Mouse (Mus musculus) hematopoietic multipotent progenitor cell, adult 10-12 weeks (in vitro differentiated cells): ENCODE measurements around the gene Slc7a15. TPM values are rescaled to one million over a fixed set of nuclear protein-coding genes. Genes with fewer than 3 reads are reported as not detected.

ENCODE experiments used
- polyA plus RNA-seq: library from polyadenylated mRNA; stranded (reverse); fragments of >175 nt; gene quantifications from 2 replicates; pipeline ENCODE4 v1.2.3, GENCODE M21; 2012; ENCODE audit warnings: low replicate concordance

Slc7a15 gene
- not detected in 2 replicates for polyA plus RNA-seq

DNA sequence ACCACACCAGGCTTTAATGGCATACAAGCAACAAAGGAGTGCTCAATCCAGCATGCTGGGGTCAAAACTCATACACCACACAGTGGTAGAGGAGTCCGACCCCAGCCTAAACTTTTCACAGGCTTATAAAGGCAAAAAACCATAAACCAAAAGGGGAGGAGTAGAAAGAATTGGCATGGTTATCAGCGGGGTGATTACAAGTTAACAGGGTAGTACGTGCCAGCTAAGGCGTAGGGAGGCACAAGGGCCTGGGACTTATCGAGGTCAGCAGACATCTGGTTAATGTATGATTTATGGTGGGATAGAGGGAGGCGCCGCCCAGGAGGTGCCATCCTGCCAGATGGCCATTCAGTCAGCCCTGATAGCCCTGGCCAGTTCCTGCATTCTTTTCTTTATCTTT, at the start of gene Slc7a15:
Slc7a15 (minus strand) TSS at position 101 of the 400 bp plus-strand sequence.

DNA sequence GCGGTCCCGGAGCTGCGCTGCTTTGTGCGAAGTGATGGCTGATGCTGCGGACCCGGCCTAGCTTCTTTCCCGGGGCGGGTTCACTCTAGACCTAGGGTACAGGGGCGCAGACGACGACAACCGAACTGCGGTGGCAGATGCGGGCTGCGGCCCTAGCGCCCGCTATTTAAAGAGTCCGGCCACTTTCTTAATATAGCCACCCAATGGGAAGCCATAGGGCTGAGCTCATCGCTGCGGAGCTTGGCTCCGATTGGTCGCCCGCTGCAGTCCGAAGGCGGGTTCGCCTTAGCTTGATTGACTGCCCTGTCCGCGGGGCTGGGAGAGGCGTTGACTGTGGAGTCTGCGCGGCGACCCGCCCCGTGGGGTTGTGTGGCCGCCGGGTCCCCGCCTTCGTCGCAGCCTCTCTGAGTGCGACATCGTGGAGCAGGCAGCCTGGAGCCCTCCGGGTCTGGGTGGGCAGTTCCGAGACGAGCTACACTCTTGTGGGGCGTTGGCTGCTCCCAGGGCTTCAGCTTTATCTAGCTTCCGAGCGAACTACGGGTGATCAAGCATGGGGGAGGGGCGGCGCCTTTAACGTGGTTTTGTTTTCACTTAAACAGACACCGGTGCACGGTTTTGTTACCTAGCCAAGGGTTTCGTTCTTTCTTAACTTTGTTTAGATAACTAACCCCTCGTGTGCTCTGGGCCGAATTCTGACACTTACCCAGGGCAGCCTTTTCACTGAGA, 98.8 kb downstream of the Slc7a15 start, which contains the start of gene Rhob:
Rhob (minus strand) TSS at position 139 of the 726 bp plus-strand sequence.

Other genes with a start within 250 kb of the Slc7a15 start
- gene Rhob, start 99.1 kb downstream of the Slc7a15 start, polyA plus RNA-seq, result 54.5 and 155 TPM in 2 replicates
- 62.8 and 82.2 TPM in 2 replicates for gene Pum2, start 75.1 kb upstream of the Slc7a15 start, polyA plus RNA-seq
- 41.4 and 57.6 TPM in 2 replicates for gene Sdc1, start 172.3 kb upstream of the Slc7a15 start, polyA plus RNA-seq